Mouse (Mus musculus) urinary bladder, postnatal 4 days (tissue): Measurements from ENCODE around the gene Thap8.
A peak's percentile ranks its signal among the peaks of the same experiment; 100 is the strongest.

Experiments
- DNase-seq, 2 experiments: peaks; one replicate each; pipeline ENCODE4 v3.0.0; 2021 to 2022; ENCODE audit warnings: low spot score in 2 of 2

The Thap8 gene

DNA sequence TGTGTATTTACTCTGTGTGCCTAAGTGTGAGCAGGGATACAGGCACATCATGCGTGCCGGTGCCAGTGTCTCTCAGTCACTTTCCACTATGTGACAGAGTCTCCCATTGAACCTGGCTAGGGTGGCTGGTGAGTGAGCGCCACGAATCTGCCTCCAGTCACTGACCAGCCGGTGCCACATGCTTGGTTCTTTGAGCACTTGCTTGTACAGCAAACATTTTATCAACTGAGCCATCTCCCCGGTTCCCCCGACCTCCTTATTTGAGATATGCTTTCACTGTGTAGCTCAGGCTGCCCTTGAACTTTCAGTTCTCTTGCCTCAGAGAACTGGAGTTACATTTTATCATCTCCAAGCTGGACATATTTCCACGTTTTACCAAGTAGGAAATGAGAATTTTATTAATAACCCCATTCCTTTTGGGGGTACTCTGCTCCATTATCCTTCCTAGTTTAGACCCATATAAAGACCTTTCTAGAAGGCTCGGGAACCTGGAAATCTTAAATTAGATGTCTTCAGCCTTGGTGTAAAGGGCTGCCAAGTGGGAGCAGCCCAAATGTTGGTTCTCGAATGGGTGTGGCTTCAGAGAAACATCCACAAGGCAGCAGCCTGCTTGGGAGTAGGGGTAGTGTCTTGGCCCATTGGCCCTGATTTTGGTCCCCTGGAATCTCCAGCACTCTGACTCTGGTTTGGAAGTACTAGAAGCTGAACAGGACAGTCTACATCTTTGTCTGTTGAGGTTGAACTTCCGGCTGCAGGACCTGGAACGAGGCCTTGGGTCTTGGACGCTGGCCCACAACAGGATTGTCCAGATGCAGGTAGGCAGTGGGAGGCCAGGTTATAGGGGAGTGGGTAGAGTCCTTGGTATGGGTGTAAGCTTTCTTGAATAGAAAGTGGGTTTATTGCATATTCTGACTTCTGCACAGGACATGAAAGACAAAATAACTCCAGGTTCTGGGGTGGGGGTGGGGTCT is 36.0 kb downstream of the Thap8 start:
- no peak for DNase-seq

DNA sequence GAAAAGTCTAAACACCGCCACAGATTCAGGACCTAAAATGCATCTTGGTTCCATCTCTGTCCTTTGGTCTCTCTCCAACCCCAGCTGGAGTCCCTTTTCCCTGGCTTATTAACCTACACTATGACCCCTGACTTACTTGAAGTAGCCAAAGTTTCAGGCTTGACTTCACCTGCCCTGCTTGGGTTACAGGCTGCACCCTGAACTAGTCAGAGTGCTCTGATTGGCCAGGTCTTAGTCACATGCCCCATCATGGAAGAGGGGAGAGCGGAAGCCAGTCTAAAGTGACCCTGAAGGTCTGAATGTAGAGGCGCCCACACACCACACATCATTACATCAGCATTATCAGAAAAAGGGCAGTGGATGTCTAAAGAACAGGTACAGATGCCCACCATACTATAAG is 38.2 kb downstream of the Thap8 start:
- DNase-seq = no peak

DNA sequence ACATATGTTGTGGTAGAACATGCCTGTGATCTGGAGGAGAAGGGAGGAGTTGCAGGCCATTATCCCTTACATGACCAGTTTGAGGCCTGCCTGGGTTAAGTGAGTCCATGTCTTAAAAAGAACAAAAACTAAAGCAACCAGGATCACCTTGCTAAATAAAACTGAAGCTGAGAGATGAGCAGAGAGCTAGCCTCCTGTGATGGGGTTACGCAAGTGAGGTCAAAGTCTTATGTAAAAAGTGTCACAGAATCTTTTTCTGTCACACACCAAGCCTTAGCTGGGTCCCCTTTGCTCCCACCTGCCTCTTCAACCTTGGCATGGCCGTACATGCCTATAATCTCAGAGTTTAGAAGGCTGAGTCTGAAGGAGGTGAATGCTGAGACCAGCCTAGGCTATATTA is 41.1 kb downstream of the Thap8 start:
- DNase-seq = no peak

DNA sequence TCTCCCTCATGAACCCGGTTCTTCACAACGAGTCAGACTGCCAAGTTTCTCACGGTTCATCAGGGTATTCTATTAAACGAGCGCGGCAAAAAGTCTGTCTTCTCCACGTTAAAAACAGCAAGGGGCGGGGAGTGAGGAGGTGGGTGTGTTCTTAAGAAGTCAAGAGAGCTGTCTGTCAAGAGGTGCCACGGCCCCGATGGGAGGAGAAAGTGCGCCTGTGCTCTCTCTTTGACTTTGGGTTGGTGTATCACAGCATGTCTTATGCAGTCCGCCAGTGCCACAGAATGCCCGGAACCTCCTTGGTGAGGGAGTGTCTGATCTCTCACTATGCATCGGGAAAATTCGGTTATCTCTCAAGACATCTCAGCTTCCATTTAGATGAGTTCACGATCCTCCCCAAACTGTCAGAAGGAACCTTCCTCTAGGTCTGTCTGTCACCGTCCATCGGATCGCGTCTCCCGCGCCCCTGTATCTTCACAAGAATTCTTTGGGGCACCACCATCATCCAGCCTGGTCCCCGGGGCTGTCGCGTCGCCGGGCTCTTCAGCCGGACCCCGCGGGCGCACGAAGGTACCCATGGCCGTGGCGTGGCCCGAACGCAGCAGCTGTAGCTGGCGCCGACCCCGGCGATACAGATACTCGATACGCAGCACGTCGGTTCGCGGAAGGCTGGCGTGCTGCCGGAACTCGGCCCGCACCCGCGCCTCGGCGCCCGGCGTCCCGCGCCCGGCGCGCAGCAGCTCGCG is 41.8 kb downstream of the Thap8 start, which contains the start of gene E130208F15Rik:
TSS of gene E130208F15Rik (plus strand) at position 202 of the 746 bp plus-strand sequence.
- peak; percentile 49 to 65 for DNase-seq

DNA sequence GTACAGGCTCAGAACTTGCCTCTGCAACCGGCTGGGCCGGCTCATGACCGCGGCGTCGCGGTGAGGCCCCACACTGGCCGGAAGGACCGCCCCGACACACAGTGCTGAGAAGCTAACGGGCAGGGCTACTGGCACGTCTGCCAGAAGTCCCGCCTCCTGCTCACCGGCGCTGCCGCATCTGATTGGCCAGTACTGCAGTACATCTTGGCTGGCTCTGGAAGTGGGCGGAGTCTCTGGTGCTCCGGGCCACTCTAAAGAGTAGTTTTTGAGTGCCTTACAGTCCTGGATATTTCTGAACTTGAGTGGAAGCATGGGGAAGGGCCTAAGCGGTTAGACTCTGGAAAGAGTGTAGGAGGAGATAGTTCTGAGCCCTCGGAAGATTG is 42.4 kb downstream of the Thap8 start:
- DNase-seq = peak; percentile 96 to 98

DNA sequence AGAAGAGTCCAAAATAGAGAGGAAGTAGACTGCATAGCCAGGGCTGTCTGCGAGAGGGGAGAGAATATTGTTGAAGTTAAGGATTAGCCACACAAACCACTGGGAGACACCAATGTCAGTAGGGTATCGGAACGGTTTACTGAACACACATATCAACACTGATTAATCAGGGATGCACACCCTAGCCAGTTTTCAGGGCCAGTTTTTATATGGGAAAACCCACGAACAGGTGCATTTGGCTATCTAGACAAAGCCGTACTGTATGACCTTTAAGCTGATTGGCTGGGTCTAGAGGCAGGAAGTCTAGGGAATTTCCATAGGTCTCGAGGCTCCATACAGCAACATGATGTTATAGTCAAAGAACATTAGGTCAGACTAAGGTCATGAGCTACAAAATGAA is 43.0 kb downstream of the Thap8 start:
- DNase-seq = no peak

DNA sequence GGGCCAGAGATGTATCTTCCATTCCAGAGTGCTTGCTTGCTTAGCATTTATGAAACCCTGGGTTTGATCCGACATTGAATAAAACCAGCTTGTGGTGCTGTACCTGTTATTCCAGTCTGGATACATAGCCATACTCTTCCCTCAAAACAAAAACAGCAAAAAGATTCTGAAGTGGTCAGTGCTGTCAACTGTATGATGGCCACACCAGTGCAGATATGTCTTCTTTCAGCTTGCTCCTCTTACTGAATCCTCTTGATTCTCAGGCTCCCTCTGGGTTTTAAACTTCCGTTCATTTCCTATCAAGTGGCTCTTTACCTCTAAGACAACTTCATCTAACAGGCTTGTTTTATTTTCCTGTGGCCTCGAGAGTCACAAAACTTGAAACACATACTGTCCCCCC is 43.9 kb downstream of the Thap8 start, which contains the start of gene Sdhaf1:
TSS of gene Sdhaf1 (minus strand) at position 101 of the 400 bp plus-strand sequence.
- no peak for DNase-seq

DNA sequence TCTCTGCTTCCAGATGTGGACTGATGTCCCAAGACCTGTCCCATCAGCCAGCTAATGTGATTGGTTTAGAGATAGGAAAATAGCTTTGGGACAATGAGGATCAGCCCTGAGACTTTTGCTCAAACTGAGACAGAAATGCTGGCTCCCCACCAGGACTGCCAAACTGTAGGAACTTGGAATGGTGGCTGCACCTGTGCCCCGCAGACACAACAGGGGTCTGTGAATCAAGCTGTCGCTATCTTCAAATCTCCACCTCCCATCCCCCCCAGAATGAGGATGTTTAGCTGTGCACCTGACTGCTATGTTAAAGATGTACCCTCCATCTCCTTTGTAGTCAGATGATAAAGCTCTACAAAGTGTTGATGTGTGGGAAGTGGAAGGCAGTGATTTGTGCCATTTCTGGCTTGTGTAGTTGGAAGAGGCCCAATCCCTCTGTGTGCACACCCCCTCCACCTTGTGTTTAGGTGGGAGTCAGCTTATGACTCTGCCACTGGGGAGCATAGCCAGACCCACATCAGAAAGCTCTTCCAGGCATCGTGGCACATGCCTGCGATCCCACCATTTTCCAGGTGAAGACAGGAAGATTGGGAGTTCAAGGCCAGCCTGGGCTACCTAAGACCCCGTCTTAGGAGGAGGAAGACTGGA is 44.5 kb downstream of the Thap8 start:
- DNase-seq = no peak

DNA sequence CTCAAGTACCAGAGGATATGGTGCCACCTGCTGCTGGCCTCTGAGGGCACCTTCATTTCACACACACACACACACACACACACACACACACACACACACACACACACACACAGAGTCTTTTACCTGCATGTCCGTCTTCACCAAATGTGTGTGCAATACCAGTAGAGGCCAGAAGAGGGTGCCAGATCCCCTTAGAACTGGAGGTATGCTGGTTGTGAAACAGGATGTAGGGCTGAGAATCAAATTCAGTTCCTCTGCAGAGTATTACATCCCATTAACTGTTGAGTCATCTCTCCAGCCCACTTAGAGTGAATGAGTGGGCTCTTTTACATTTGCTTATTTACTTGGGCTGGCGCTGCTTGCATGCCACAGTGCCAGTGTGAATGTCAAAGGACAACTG is 45.5 kb downstream of the Thap8 start:
- no peak for DNase-seq

DNA sequence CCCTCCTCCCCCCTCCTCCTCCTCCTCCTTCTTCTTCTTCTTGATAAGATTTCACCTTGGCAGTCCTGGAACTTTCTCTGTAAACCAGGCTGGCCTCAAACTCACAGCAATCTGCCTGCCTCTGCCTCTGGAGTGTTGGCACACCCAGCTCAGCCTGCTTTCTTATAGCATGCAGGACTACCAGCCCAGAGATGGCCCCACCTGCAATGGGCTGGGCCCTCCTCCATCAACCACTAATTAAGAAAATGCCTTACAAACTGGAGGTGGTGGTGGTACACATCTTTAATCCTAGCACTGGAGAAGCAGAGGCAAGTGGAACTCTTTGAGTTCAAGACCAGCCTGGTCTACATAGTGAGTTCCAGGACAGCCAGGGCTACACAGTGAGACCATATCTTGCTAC is 46.5 kb downstream of the Thap8 start:
- no peak for DNase-seq

DNA sequence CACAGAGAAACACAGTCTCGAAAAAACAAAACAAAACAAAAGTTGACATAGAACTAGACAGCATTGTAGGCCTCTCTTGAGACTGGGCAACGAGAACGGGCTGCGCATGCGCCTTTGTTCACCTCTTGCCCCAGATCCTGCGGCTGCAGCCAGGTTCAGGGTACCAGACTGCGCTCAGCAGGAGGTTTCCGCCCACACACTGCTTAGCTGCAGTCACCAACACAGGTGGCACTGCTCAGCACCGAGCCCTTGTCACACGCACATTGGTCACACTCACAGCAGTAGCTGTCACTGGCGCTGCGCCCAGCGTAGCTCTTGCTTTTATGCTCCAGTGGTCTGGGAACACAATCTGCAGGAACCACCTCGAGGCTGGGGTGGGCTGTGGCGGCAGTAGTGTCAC is 47.2 kb downstream of the Thap8 start:
- no peak for DNase-seq

DNA sequence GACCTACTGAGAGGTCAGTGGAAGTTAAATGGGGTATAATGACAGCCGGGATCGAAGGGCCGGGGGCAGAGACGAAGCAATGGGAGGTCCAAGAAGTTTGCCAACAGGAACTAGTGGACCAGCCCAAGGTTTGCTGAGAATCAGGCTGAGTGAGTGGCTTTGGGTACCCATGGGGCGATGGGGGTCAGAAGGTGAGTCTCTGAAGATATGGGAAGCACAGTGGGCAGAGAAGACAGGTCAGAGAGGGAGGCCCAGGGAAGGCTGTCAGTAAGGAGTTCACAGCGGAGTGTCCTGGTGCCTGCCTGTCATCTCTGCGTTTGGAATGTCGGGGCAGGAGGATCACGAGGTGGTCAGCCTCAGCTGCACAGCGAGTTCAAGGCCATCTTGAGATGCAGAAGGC is 48.5 kb downstream of the Thap8 start:
- DNase-seq = no peak

DNA sequence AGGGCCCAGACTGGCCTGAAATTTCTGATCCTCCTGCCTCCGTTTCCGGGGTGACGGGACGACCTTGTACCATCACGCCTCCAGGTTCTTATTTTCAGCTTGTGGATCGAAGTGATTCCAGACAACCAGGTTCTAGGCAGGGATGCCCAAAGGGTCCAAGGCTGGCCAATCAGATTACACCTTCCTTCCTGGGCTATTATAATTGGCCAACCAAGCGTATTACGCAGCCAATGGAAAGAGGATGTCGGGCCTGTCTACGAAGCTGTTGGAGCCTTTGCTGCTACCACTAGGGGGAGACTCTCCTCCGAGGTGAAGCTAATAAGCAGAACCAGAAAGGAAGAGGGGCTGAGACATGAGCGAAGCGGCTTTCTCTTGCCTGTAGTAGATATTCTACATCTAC is 52.0 kb downstream of the Thap8 start:
- DNase-seq = peak; percentile 65 to 76

DNA sequence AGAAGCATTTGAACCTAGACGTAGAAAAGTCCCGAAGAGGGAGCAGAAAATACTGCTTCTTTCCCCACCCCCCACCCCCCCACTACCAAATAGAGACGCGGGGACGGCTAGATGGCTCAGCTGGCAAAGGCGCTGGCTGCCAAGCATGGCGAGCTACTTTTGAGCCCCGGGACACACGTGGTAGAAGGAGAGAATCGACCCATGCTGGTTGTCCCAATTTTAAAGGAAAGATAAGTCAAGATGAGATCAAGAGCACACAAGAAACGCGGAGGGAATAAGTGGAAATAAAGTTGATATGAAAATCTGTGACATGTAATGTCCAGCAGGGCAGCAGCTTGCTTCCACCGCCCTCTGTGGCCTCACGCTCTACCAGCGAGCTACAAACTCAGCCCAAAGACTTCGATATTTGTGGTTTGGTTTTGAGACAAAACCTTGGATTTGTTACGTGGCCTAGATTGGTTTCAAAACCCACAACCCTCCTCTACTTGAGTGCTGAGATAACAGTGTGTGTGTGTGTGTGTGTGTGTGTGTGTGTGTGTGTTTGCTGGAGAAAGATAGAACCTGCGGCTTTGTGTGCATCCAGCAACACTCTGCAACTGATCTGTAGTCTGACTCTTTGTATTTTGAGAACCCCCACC is 52.8 kb downstream of the Thap8 start:
- no peak for DNase-seq

DNA sequence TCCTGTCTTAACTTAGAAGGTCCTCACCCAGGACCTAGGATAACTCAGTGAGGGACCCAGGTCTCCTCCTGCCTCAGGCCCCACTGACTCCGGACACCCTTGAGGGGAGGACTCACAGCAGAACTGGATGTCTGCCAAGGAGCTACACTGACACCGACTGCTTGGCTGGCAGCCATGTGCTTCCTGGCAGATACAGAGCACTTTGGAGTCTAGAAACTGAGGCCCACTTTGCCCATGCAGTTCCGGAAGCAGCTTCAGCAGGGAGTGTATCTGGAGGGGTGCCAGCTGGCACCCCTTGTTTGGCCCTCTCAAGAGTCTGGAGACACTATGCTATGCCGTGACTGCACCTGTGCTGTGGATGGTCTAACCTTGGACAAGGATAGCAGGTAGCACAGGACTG is 53.5 kb downstream of the Thap8 start:
- DNase-seq = peak in 1 of 2 experiments; percentile 49

DNA sequence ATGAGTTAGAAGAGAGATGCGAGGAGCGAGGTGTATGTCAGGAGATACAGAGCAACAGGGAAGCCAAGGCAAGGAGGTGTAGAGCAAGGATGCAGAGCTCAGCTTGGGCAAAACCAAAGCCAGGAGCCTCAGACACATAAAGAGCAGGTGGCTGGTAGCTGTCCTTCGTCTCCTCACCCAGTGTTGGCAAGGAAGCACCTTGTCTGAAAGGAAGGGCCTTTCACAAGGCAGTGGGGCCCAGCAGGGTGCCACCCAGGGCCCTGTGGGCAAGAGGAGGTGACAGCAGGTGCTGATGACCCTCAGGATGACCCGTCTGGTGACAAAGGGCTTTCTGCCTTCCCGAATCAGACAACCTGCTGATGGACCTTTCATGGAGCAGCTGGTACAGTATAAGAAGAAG is 54.7 kb downstream of the Thap8 start:
- no peak for DNase-seq

DNA sequence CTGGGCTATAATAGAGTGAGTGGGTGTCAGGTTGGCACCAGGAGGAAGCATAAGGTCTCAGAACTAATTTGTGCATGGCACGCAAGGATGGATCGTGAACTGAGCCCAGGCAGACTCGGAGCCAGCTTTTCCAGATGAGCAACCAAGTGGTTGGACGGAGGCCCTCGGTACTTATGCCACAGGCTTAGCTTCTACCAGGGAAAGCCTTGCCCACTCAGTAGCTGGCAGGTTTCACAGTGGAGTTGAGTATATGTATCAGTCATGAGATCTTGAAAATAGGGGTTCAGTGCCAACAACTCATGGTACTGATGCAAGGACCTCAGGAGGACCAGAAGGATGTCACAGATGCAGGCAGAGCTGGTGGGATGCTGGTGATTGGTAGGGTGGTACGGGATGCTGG is 55.8 kb downstream of the Thap8 start:
- no peak for DNase-seq

DNA sequence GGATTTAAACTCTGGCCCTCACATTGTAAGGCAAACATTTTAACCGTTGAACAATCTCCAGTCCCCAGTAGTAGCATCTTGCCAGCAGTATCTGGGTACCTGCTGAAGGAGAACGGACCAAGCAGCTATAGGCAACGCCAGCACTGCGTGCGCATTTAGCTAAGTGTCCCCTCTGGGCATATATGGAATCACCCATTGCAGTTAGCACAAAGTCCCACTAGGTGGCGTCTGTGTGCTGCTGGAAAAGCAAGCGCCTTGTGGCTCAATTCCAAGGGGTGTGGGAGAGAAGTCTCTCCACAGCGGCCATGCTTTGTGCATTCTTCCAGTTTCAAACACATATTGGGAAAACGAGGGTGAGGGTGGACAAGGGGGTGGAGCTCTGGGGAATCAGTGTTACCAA is 56.5 kb downstream of the Thap8 start:
- peak; percentile 76 to 91 for DNase-seq

DNA sequence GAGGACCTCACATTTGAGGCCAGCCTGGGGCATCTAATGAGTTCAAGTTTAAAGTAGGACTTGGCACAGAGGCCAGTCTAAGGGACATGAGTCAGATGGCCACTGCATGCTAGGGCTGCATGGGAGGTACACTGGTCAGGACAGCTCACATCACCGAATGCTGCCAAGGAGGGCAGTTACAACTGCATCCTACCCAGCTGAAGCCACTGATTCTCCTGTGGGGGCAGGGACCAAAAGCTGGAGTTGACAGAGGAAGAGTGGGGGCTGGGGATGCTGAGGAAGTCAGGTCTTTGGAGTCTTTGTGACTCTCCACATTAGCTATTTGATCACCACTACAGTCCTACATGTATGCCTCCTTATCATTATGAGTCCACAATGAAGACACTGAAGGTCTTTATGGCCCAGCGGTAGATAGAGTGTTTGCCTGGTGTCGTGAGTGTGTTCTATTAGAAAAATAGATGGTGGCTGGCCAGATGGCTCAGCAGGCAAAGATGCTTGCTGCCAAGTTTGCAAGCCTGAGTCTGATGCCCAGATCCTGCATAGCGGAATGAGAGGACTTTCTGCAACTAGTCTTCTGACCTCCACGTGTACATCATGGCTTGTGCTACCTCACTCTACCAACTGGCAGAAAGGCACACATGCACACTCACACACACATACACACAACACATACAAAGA is 59.7 kb downstream of the Thap8 start:
- DNase-seq = no peak
